Mouse (Mus musculus) thymus, adult 2 months (tissue): ENCODE results near the gene Lhfpl1. TPM values are rescaled to one million over a fixed set of nuclear protein-coding genes. Genes with fewer than 3 reads are reported as not detected.

Experiments
- DNase-seq: peaks from one replicate; pipeline ENCODE4 v3.0.0; 2021
- H3K27ac ChIP-seq: fragments of 200-500 bp; 2 replicates; pipeline ENCODE4 v1.5.1; 2012; ENCODE audit warnings: low read length, control low read depth; ENCODE audit not compliant: control insufficient read depth, insufficient read depth
- H3K27me3 ChIP-seq: fragments of 200-500 bp; 2 replicates; pipeline ENCODE4 v1.6.1; 2012; ENCODE audit warnings: mild to moderate bottlenecking, low read length, moderate library complexity, mixed read lengths; ENCODE audit not compliant: control insufficient read depth, insufficient read depth
- H3K36me3 ChIP-seq: fragments of 200-500 bp; 2 replicates; pipeline ENCODE4 v1.6.1; 2012; ENCODE audit warnings: mild to moderate bottlenecking, low read length, moderate library complexity; ENCODE audit not compliant: control insufficient read depth, insufficient read depth
- H3K4me1 ChIP-seq: fragments of 200-500 bp; replicated peaks from 2 replicates; pipeline ENCODE4 v1.6.1; 2012; ENCODE audit warnings: low read length; ENCODE audit not compliant: control insufficient read depth, insufficient read depth
- H3K4me3 ChIP-seq: fragments of 200-500 bp; 2 replicates; pipeline ENCODE4 v1.5.1; 2012; ENCODE audit warnings: mild to moderate bottlenecking, low read length, control low read depth, moderate library complexity; ENCODE audit not compliant: control insufficient read depth, insufficient read depth
- CTCF ChIP-seq: fragments of 200-500 bp; IDR thresholded peaks from 2 replicates; pipeline ENCODE4 v1.5.1; 2012; ENCODE audit warnings: mild to moderate bottlenecking, control low read depth, low read length, moderate library complexity, borderline replicate concordance; ENCODE audit not compliant: control insufficient read depth, poor library complexity, insufficient read depth; ENCODE audit errors: extremely low read depth
- POLR2A ChIP-seq: fragments of 200-500 bp; IDR thresholded peaks from 2 replicates; pipeline ENCODE4 v1.6.1; 2012; ENCODE audit warnings: mild to moderate bottlenecking, low read length, control low read depth, moderate library complexity; ENCODE audit not compliant: control insufficient read depth, poor library complexity, insufficient read depth; ENCODE audit errors: extremely low read depth
- WGBS: fragments of 180-500 bp; shearing (Covaris S2); methylation state at CpG from one replicate; pipeline ENCODE4 v1.1.7; 2018; 5-methylcytosine and 5-hydroxymethylcytosine counted together
- polyA plus RNA-seq: library from polyadenylated mRNA; depleted of rRNA; stranded (reverse); fragments of >200 nt; gene quantifications from 2 replicates; pipeline ENCODE4 v1.2.3, GENCODE M21; 2012; rRNA removed

Gene Lhfpl1
- 0.33 and 0.46 TPM in 2 replicates for polyA plus RNA-seq

GRCm38 (mm10) chrX:145348377-145349203, at the start of gene Lhfpl1:
Gene Lhfpl1, minus strand, starts transcription at chrX:145349089.
- H3K4me1 ChIP-seq = peaks cover 8% of the 10 kb centered on the region
- peak within 1 kb of the TSS; percentile 56 for H3K27ac ChIP-seq
- 0 out of 2 replicates have a peak within 1 kb of the TSS, but pooled peaks have one; percentile 1 for H3K4me3 ChIP-seq
- TF ChIP-seq POLR2A = no peak
- TF ChIP-seq CTCF = no peak
- DNase-seq = peak; percentile 9
- 16% methylated on average over 7 of the region's 7 CpGs for WGBS
- no peaks in the 10 kb centered on the region for H3K27me3 ChIP-seq
- no peaks in the 10 kb centered on the region for H3K36me3 ChIP-seq

- TF ChIP-seq CTCF (no peak), POLR2A (no peak)
- no peaks in the 10 kb centered on the region for H3K27me3 ChIP-seq
- no peak for DNase-seq
- 51% methylated on average over 5 of the region's 5 CpGs for WGBS
- H3K36me3 ChIP-seq = no peaks in the 10 kb centered on the region
- no peak overlapping the region for H3K27ac ChIP-seq
- no peak overlapping the region for H3K4me3 ChIP-seq
- no peaks in the 10 kb centered on the region for H3K4me1 ChIP-seq
Observed at GRCm38 (mm10) chrX:145371839-145372238, 22.9 kb upstream of the Lhfpl1 start.

- Histone ChIP-seq H3K27ac (no peak overlapping the region), H3K4me3 (no peak overlapping the region), H3K36me3 (no peaks in the 10 kb centered on the region), H3K27me3 (no peaks in the 10 kb centered on the region), H3K4me1 (no peaks in the 10 kb centered on the region)
- no peak for TF ChIP-seq CTCF
- 8% methylated on average over 4 of the region's 4 CpGs for WGBS
- no peak for DNase-seq
Observed at GRCm38 (mm10) chrX:145362527-145362926, 13.6 kb upstream of the Lhfpl1 start.

- no peak for TF ChIP-seq POLR2A
- TF ChIP-seq CTCF = no peak
- H3K27me3 ChIP-seq = no peaks in the 10 kb centered on the region
- no peaks in the 10 kb centered on the region for H3K36me3 ChIP-seq
- H3K27ac ChIP-seq = no peak overlapping the region
- WGBS = 55% methylated on average over 2 of the region's 2 CpGs
- H3K4me3 ChIP-seq = no peak overlapping the region
- no peak for DNase-seq
- H3K4me1 ChIP-seq = no peaks in the 10 kb centered on the region
Observed at GRCm38 (mm10) chrX:145342402-145342801, 6.5 kb downstream of the Lhfpl1 start.

- H3K36me3 ChIP-seq = no peaks in the 10 kb centered on the region
- no peak for DNase-seq
- TF ChIP-seq CTCF (no peak), POLR2A (no peak)
- WGBS = 53% methylated on average over 1 of the region's 1 CpGs
- H3K4me3 ChIP-seq = no peak overlapping the region
- no peak overlapping the region for H3K27ac ChIP-seq
- no peaks in the 10 kb centered on the region for H3K27me3 ChIP-seq
- no peaks in the 10 kb centered on the region for H3K4me1 ChIP-seq
Observed at GRCm38 (mm10) chrX:145336141-145336540, 12.7 kb downstream of the Lhfpl1 start.

- WGBS = 54% methylated on average over 1 of the region's 1 CpGs
- H3K4me3 ChIP-seq = no peak overlapping the region
Observed at GRCm38 (mm10) chrX:145308555-145308954, 40.3 kb downstream of the Lhfpl1 start.

More at GRCm38 (mm10) chrX:145308555-145308954, 40.3 kb downstream of the Lhfpl1 start:
- no peaks in the 10 kb centered on the region for H3K27me3 ChIP-seq
- no peak for TF ChIP-seq CTCF
- no peak for TF ChIP-seq POLR2A
- H3K36me3 ChIP-seq = no peaks in the 10 kb centered on the region
- no peak for DNase-seq
- H3K4me1 ChIP-seq = no peaks in the 10 kb centered on the region
- H3K27ac ChIP-seq = no peak overlapping the region
